Mouse (Mus musculus) MN1 (cell line): ENCODE results near the gene Kcnb1.
A peak's percentile ranks its signal among the peaks of the same experiment; 100 is the strongest.

Source experiments
- DNase-seq: peaks from one replicate; pipeline ENCODE4 v3.0.0-alpha.2; 2016; ENCODE audit warnings: low spot score

Gene Kcnb1

GRCm38 (mm10) chr2:167078931-167079495 lies 110.9 kb downstream of the Kcnb1 start:
- peak; percentile 69 for DNase-seq

GRCm38 (mm10) chr2:167078486-167078885 lies 111.5 kb downstream of the Kcnb1 start:
- DNase-seq: no peak

GRCm38 (mm10) chr2:167077199-167077962 lies 112.6 kb downstream of the Kcnb1 start:
- no peak for DNase-seq

- no peak for DNase-seq
Measured at GRCm38 (mm10) chr2:167076759-167077158, 113.2 kb downstream of the Kcnb1 start.

GRCm38 (mm10) chr2:167076352-167076751 lies 113.6 kb downstream of the Kcnb1 start:
- DNase-seq: no peak

GRCm38 (mm10) chr2:167074587-167074986 lies 115.4 kb downstream of the Kcnb1 start:
- no peak for DNase-seq

- DNase-seq: peak; percentile 97
Measured at GRCm38 (mm10) chr2:167071641-167072601, 118.0 kb downstream of the Kcnb1 start.

GRCm38 (mm10) chr2:167071266-167071640 lies 118.7 kb downstream of the Kcnb1 start:
- no peak for DNase-seq

GRCm38 (mm10) chr2:167070341-167070740 lies 119.6 kb downstream of the Kcnb1 start:
- DNase-seq: peak; percentile 87

GRCm38 (mm10) chr2:167067575-167067974 lies 122.4 kb downstream of the Kcnb1 start:
- no peak for DNase-seq

GRCm38 (mm10) chr2:167066528-167067516 lies 123.1 kb downstream of the Kcnb1 start:
- no peak for DNase-seq

- DNase-seq: no peak
Measured at GRCm38 (mm10) chr2:167066031-167066430, 123.9 kb downstream of the Kcnb1 start.

GRCm38 (mm10) chr2:167064601-167065295 lies 125.2 kb downstream of the Kcnb1 start:
- no peak for DNase-seq

GRCm38 (mm10) chr2:167063906-167064496 lies 126.0 kb downstream of the Kcnb1 start:
- DNase-seq: peak; percentile 48

- DNase-seq: peak; percentile 96
Measured at GRCm38 (mm10) chr2:167062965-167063880, 126.7 kb downstream of the Kcnb1 start, which contains the start of gene Znfx1. TSS of gene Znfx1 (minus strand) at chr2:167063015.

GRCm38 (mm10) chr2:167062497-167062911 lies 127.5 kb downstream of the Kcnb1 start:
- peak; percentile 97 for DNase-seq

GRCm38 (mm10) chr2:167061381-167062034 lies 128.4 kb downstream of the Kcnb1 start:
- no peak for DNase-seq

GRCm38 (mm10) chr2:167060761-167061160 lies 129.2 kb downstream of the Kcnb1 start:
- DNase-seq: no peak
